Mouse (Mus musculus): ENCODE data around the gene Adap1.
"Not testable (repeated sequence)": the region's sequence is repeated elsewhere in the genome, so short reads cannot be mapped to it uniquely, and the experiment has no call there.

Adap1 gene

DNA sequence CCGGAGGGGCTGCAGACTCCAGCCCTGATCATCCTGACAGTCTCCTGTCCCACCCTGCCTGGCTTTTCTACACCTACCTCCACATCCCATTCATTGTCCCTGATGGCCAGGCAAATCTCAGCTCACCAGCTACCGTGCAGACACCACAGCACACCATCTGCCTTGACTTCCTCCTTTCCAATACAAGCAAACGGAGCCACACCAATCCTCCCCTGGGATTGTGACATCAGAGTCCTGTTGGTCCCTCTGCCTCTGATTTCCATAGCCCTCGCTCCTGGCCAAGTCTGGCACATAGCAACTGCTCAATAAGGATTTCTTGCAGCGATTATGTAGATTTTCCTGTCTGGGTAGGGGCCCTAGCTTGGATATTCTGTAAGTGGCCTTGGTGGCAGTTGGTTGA is 25.7 kb upstream of the Adap1 start, which contains the start of gene Cox19:
TSS of gene Cox19 (minus strand) at position 285 of the 400 bp plus-strand sequence.
- DNase-seq (ENCODE audit: low read depth) = no peak

GRCm38 (mm10) chr5:139349713-139350112 is 24.3 kb upstream of the Adap1 start:
- no peak for DNase-seq (ENCODE audit: low read depth)

DNA sequence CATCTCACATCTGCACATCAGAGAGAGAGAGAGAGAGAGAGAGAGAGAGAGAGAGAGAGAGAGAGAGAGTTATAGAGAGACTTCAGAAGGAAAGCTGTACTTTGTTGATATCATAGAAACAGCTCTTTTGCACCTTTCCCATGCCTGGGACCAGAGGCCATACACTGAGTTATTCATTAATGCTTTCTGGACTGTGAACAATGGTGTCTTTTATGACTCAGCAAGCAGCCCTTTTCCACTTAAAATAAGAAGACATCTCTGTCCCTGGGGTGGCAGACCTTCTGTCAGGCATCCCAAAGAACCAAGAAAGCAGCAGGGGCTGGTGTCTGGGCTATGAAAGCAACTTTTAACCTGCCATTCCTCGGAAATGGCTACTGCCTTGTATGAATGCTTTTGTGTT is 21.8 kb upstream of the Adap1 start:
- DNase-seq (ENCODE audit: low read depth) = peak; percentile 45

DNA sequence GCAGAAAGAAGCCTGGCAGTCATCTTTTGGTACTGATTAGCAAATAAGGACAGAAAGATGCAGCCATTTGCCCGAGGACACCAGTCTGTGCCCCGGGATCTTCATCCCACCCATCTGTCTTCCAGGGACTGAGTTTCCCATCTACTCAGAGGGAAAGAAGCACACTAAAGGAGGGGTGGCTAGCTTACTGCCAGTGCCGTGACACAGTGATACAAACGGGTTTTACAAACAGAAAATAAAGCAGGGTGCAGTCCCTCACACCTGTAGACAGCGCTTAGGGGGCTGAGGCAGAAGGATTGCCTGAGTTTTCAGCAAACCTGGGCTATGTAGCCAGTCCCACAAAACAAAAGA is 19.9 kb upstream of the Adap1 start:
- DNase-seq (ENCODE audit: low read depth) = no peak

DNA sequence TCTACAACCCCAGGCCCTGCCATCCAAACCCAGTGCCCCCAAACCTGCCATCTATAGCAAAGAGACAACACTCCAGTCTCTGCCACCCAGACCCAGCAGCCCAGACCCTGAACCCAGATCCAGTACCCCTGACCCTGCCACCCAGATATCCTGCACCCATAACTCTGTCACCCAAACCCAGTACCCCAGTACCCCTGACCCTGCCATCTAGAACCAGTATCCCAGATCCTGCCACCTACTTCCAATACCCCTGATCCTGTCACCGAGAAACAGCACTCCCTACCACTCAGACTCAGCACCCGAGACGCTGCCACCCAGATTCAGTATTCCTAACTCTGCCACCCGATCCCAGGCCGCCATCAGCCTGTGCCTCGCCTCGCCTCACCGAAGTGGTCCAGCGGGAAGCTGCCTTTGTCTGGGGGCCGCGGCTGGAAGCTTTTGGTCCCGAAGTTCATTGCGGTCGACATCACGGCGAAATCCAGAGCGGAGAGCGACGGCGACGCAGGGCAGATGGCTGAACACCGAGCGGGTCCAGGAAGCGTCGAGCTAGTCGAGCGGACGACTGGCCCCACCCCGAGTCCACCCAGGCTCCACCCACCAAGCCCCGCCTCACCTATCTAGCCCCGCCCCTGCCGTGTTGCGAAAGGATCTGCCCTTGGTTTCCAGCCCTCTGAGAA is 19.4 kb upstream of the Adap1 start:
- peak; percentile 77 for DNase-seq (ENCODE audit: low read depth)

GRCm38 (mm10) chr5:139344021-139344686 is 18.7 kb upstream of the Adap1 start:
- peak; percentile 76 for DNase-seq (ENCODE audit: low read depth)

DNA sequence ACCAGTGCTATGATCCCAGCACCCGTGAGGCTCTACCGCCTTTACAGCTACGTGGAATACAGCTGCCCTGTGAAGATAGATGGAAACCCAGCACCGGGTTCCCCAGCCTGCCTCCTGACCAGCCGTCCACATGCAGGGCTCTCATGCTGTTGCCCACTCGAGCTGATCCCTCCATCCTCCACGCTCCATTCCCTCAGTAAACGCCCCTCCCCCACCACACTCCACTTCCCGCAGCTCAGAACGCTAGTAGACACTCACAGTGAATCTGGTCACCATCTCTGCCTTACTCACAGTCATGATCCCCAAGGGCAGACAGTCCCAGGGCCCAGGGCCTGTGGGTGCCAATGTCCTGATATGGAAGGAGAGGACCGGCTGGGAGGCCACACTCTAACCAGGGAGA is 13.5 kb upstream of the Adap1 start:
- DNase-seq (ENCODE audit: low read depth) = no peak

DNA sequence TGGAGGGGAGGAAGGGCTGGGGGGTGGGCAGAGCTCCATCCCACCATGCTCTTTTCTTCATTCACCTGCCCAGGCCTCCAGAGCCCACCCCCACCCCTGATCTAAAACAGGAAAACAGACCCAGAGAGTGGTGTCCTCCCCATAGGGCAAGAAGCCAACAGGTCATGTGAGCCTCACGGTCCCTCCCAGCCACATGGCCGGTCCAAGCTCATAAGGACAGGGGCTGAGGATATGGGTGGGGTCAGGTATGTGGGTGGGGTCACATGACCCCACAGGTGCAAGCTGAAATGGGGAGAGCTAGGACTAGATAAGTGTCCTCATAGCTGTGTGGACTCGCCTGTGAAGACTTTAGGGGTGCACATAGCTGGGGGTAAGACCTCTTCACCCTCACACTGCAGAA is 13.0 kb upstream of the Adap1 start:
- no peak for DNase-seq (ENCODE audit: low read depth)

DNA sequence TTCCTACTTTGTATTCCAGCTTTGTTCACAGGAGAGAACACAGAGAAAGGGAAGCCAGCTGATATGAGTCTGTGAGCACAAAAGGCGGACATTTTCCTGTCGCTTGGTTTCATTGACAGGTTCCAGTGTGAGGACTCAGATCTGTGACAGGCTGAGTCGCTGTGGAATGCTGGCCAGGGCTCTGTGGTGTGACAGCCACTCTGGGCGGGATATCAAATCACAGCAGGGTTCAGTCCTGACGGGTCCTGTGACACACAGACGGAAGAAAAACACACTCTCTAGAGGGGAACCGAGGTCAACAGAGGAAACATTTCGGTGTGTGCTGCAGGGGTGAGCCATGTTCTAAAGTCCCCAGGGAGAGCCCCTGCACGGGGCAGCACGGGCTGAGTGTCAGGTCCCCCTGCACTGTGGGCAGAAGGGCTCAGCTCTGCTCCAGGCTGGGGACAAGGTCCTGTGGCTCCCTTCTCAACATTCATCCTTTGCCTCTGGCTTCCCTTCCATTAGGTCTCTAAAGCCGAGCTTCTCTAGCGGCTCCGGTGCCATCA is 12.5 kb upstream of the Adap1 start:
- no peak for DNase-seq (ENCODE audit: low read depth)

DNA sequence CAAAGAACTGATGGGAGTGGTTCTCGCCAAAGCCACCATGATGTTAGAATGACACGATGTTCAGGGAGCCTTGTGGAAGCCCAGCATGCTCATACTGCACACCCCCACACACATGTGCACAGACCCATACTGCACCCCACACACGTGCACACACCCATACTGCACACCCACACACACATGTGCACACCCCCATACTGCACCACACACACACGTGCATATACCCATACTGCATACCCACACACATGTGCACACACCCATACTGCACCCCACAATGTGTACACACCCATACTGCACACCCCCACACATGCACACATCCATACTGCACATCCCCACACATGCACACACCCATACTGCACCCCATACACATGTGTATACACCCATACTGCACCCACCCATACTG is 10.2 kb upstream of the Adap1 start:
- DNase-seq (ENCODE audit: low read depth) = no peak

DNA sequence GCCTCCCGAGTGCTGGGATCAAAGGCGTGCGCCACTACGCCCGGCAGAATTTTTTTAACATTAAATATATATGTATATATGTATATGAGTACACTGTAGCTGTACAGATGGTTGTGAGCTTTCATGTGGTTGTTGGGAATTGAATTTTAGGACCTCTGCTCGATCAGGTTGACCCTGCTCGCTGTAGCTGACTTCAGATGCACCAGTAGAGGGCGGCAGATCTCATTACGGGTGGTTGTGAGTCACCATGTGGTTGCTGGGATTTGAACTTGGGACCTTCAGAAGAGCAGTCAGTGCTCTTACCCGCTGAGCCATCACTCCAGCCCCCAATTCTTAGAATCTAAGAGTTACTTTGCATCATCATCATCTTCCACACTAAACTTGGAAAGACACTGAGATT is 9.0 kb upstream of the Adap1 start:
- DNase-seq (ENCODE audit: low read depth) = not testable (repeated sequence)

DNA sequence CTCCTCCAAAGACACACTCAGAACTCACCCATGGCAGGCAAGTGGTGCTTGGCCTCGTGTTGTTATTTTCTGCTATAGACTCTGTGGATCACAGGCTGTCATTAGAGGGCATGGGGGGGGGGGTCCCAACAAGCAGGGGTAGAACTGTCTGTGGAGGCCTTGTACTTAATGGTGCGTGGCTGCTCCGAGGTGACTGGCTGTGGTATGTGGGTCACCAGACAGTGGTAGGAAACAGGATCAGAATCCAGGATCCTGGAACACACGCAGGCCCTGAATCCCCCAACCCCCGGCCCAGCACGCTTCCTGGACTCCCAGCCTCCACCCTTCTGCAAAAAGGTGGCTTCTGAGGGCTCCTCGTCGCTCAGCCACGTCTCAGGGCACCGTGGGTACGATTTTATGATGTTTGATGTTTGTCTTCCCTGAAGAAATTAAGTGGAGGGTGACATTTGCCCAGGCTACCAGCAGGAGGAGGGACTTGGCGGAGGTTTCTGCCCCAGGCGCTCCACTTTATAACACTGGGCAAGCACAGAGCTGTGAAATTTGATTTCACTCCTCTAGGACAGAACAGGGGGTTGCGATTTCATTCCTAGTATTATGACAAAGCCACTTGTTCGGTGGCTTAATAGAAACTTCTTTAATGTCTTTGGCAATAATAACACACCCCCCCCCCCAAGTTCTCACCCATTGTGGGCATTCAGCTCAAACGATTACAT is 8.0 kb upstream of the Adap1 start:
- DNase-seq (ENCODE audit: low read depth) = no peak

- no peak for DNase-seq (ENCODE audit: low read depth)
Measured at GRCm38 (mm10) chr5:139332590-139333272, 7.3 kb upstream of the Adap1 start.

DNA sequence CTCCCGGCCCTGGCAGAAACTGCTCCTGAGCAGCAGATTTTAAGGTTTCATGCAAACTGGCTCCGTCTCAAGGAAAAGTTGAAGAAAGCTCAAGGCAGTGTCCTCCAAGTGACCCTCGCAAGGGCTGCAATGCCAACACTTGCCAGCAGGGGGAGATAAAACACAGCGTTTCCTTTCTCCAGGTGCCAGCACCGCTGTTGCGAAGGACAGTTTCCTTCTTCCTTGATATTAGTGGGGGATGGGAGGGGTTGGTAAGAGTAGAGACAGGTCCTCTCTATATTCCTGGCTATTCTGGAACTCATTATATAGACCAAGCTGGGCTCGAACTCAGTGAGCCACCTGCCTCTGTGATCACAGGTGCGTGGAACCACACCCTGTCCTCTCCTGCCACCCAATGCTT is 6.3 kb upstream of the Adap1 start:
- DNase-seq (ENCODE audit: low read depth) = peak; percentile 31

DNA sequence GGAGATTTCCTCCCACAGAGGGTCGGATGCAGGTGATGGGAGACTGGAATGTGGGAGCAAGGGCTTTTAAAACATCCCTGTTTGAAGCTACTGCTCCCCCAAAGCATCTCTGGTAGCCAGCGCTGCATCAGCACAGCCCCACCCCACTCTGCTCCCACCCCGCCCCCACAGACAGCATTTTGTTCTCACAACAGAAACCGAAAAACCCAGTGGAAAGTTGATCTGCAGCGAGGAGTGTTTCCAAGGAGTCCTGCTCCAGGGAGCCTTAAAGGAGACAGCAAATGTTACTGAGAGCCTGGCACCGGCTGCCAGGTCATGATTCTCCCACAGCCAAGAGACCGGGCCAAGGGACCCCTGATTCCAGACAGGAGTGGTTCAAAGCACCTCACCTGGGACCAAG is 5.3 kb upstream of the Adap1 start:
- no peak for DNase-seq (ENCODE audit: low read depth)

GRCm38 (mm10) chr5:139327634-139328020 is 2.2 kb upstream of the Adap1 start:
- DNase-seq (ENCODE audit: low read depth) = no peak

- no peak for DNase-seq (ENCODE audit: low read depth)
Measured at GRCm38 (mm10) chr5:139326986-139327633, 1.7 kb upstream of the Adap1 start.

- no peak for DNase-seq (ENCODE audit: low read depth)
Measured at GRCm38 (mm10) chr5:139326111-139326696, 782 bp upstream of the Adap1 start.

DNA sequence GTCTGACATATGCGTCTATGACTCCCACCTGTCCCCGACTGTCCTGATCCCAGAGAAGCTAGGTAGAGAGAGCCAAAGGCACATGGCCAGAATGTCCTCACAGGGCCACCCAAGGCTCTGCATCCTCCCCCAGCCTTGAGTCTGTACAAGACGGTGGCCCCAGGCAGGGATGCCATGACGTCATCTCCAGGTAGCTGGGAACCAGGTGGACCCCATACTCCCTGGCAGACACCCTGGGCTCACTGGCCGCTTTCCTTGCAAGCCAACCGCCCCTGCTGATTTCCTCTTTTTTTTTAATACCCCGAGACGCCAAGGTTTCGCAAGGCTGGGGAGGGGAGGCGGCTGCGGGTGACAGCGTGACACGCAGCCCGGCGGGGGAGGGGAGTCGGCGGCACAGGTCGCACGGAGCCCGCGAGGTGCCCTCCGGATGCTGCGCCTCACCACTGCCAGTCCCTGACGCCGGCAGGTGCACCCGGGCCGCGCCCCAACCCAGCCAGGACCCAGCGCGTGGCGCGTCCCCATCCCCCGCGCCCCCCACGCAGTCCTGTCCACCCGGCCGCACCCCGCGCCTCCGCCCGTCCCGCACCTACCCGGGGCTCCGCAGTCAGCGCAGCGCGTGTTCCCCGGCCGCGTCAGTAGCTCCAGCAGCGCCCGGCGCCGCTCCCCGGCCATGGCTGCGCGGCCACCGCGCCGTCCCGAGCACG is 579 bp downstream of the Adap1 start:
- DNase-seq (ENCODE audit: low read depth) = no peak

DNA sequence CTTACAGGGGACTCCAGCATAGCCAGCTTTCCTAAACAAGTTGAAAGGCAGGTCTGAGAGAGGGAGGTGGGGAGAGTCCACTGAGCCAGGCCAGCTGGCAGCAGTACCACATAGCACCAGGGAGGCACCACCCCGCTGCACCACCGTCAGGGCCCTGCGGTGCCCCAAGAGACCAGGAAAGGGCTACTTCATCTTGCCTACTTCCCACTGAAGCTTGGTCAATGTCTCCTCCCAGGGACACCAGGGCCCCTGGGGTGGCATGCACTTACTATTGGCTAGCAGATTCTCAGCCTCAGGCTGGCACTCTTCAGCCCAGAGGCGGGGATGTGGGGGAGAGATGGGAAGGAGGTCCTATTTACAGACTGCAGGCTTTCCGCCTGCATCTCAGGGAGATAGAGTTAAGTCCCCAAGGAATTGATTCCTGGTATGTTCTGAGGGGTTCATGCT is 1.4 kb downstream of the Adap1 start:
- no peak for DNase-seq (ENCODE audit: low read depth)
